In genomic region chr13:58591912-58592311, GRCm38 (mm10) we compare ENCODE assay signal across 36 mouse cellular contexts. TPM values are rescaled to one million over a fixed set of nuclear protein-coding genes. Genes with fewer than 3 reads are reported as not detected.
"Had no signal": no experiment of that assay in that cellular context is flagged by ENCODE, and none has a peak within 500 bp of the region (broad histone marks: within the 10 kb centered on the region; RNA-seq: fewer than 3 reads in every experiment).

No protein-coding gene starts in this region.

- H3K4me2 ChIP-seq: limb, embryonic 12.5 days; limb, embryonic 13.5 days; limb, embryonic 15.5 days; liver, embryonic 11.5 days; liver, embryonic 12.5 days; liver, embryonic 13.5 days; liver, embryonic 15.5 days; lung, embryonic 14.5 days; lung, embryonic 15.5 days; midbrain, embryonic 11.5 days; midbrain, embryonic 12.5 days; midbrain, embryonic 13.5 days; midbrain, embryonic 15.5 days; neural tube, embryonic 12.5 days had no signal

- H3K27me3 ChIP-seq: limb, embryonic 12.5 days; limb, embryonic 13.5 days; liver, embryonic 13.5 days; lung, embryonic 15.5 days; megakaryocyte, embryonic 14.5 days; midbrain, embryonic 13.5 days; midbrain, embryonic 15.5 days; neural tube, embryonic 12.5 days had no signal

- H3K9me3 ChIP-seq: limb, embryonic 10.5 days; limb, embryonic 12.5 days; limb, embryonic 13.5 days; limb, embryonic 15.5 days; liver, embryonic 12.5 days; liver, embryonic 13.5 days; liver, embryonic 15.5 days; lung, embryonic 15.5 days; megakaryocyte, embryonic 14.5 days; midbrain, embryonic 10.5 days; midbrain, embryonic 12.5 days; midbrain, embryonic 13.5 days; midbrain, embryonic 15.5 days; neural tube, embryonic 12.5 days had no signal

- H3K36me3 ChIP-seq: limb, embryonic 10.5 days; limb, embryonic 12.5 days; limb, embryonic 13.5 days; limb, embryonic 15.5 days; liver, embryonic 12.5 days; liver, embryonic 13.5 days; liver, embryonic 15.5 days; lung, embryonic 15.5 days; midbrain, embryonic 10.5 days; midbrain, embryonic 12.5 days; midbrain, embryonic 13.5 days; midbrain, embryonic 15.5 days; neural tube, embryonic 12.5 days had no signal

- ATAC-seq: liver, embryonic 12.5 days; liver, postnatal 0 days; midbrain, embryonic 13.5 days; midbrain, embryonic 15.5 days; midbrain, embryonic 16.5 days had no signal

- H3K4me1 ChIP-seq: neural tube, embryonic 12.5 days had no signal

- DNase-seq: left cerebral cortex, postnatal 4 days; liver; liver, embryonic 13.5 days; liver, postnatal 0 days; lung, adult 2 months; lung, embryonic 14.5 days; lung, postnatal 10 days; lung, postnatal 14 days; lung, postnatal 4 days; midbrain, embryonic 14.5 days had no signal

- H3K27ac ChIP-seq: limb, embryonic 10.5 days; limb, embryonic 12.5 days; limb, embryonic 13.5 days; limb, embryonic 15.5 days; liver, embryonic 12.5 days; liver, embryonic 13.5 days; liver, embryonic 14.5 days; liver, embryonic 15.5 days; lung, embryonic 15.5 days; macrophage; midbrain, embryonic 10.5 days; midbrain, embryonic 12.5 days; midbrain, embryonic 13.5 days; midbrain, embryonic 15.5 days; neural tube, embryonic 12.5 days had no signal

- H3K9ac ChIP-seq: limb, embryonic 12.5 days; limb, embryonic 13.5 days; limb, embryonic 15.5 days; liver, embryonic 12.5 days; liver, embryonic 13.5 days; liver, embryonic 14.5 days; liver, embryonic 15.5 days; liver, postnatal 0 days; lung, embryonic 14.5 days; lung, embryonic 15.5 days; midbrain, embryonic 12.5 days; midbrain, embryonic 13.5 days; midbrain, embryonic 15.5 days; neural tube, embryonic 12.5 days had no signal

- H3K4me3 ChIP-seq: limb, embryonic 10.5 days; limb, embryonic 12.5 days; limb, embryonic 13.5 days; limb, embryonic 15.5 days; liver, embryonic 12.5 days; liver, embryonic 13.5 days; liver, embryonic 15.5 days; lung, embryonic 15.5 days; megakaryocyte, embryonic 14.5 days; midbrain, embryonic 10.5 days; midbrain, embryonic 12.5 days; midbrain, embryonic 13.5 days; midbrain, embryonic 15.5 days; neural tube, embryonic 12.5 days had no signal

RNA-seq across cellular contexts. Expression of gene Slc28a3, which starts 18.8 kb away (rescaled TPM):
- total RNA-seq: left cerebral cortex, postnatal 10 days; liver, adult 2 months; megakaryocyte progenitor cell, adult 5-6 weeks; megakaryocyte, adult 5-6 weeks; megakaryocyte-erythroid progenitor cell, adult 5-6 weeks; midbrain, postnatal 0 days; monocyte, adult 5-6 weeks had no signal
- polyA plus RNA-seq: liver, adult 2 months; liver, embryonic 12.5 days; liver, embryonic 13.5 days; liver, postnatal 0 days; lung, embryonic 15.5 days; macrophage; midbrain, embryonic 10.5 days; midbrain, embryonic 11.5 days; midbrain, embryonic 12.5 days; midbrain, embryonic 13.5 days; midbrain, embryonic 14.5 days; midbrain, embryonic 16.5 days; midbrain, postnatal 0 days; neural tube, embryonic 11.5 days; neural tube, embryonic 12.5 days had no signal
